Mouse (Mus musculus): ENCODE data around the gene Ubald1. TPM values are rescaled to one million over a fixed set of nuclear protein-coding genes. Genes with fewer than 3 reads are reported as not detected.

The Ubald1 gene
- polyA plus RNA-seq, 1 experiment from 2014 or later, result 46.2 TPM

DNA sequence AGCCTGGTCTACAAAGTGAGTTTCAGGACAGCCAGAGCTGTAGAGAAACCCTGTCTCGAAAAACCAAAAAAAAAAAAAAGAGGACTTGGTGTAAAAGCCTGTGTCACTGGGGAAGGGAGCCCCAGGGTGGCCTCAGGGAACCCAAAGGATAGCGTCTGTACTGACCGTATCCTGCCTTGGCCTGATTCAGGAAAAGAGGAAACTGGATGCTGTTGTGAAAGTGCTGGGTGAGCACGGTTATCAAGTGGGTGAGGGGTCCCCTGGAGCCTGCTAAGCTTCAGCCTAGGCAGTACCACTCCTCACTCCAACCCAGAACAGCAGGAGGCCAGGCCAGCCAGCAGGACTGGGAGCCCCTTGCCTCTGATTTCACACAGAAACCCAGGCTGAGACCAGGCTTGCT is 2.9 kb downstream of the Ubald1 start:
- Histone ChIP-seq H3K36me3 (replicated peaks) (peaks cover 46% of the 10 kb centered on the region), H3K4me3 (peak overlapping the region; percentile 95; the same call in 1 of the 2 replicates), H3K27ac (replicated peaks) (peak overlapping the region; percentile 48; the same call in 1 of the 2 replicates), H3K27me3 (replicated peaks; ENCODE audit: low read depth, poor library complexity, severe bottlenecking) (no peaks in the 10 kb centered on the region), H3K9me3 (no peaks in the 10 kb centered on the region), H3K4me1 (peaks cover 33% of the 10 kb centered on the region)
- no peak for DNase-seq (ENCODE audit: low spot score)
- 87% methylated on average over 4 of the region's 4 CpGs for WGBS

DNA sequence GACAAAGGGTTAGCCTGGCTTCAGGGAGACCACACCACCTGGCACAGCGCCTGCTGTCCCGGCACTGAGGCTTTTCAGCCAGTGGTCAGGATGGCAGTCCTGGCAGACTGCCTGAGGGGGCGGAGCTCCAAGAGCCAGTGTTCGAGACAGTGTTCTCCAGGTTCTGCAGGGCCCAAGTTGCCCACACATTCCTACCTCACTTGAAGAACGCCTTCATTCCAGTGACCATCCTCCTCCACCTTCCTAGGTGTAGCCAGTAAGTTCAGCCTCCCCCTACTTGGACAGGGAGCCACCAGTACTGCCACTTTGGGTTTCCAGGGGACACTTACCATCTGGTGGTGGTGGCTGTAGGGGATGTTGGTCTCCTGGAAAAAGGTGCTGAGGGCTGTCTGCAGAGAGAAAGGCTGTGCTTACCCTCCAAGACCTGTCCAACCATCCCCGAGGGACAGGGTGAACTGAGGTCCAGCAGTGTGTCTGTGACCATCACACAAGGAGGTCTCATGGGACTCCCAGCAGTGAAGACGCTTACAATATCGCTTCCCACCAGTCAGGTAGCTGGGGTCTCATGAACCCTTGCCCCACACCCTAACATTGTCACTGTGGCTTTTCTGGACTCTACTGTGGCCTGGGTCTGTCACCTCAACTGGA is 4.0 kb downstream of the Ubald1 start:
- WGBS, result 94% methylated on average over 8 of the region's 8 CpGs
- Histone ChIP-seq H3K4me1 (peaks cover 23% of the 10 kb centered on the region), H3K27ac (replicated peaks) (no peak overlapping the region), H3K9me3 (no peaks in the 10 kb centered on the region), H3K4me3 (no peak overlapping the region), H3K27me3 (replicated peaks; ENCODE audit: low read depth, poor library complexity, severe bottlenecking) (no peaks in the 10 kb centered on the region), H3K36me3 (replicated peaks) (peaks cover 49% of the 10 kb centered on the region)
- no peak for DNase-seq (ENCODE audit: low spot score)

GRCm38 (mm10) chr16:4875198-4876032 is 4.7 kb downstream of the Ubald1 start:
- no peak for DNase-seq (ENCODE audit: low spot score)
- H3K9me3 ChIP-seq, result no peaks in the 10 kb centered on the region
- H3K36me3 ChIP-seq (replicated peaks), result peaks cover 53% of the 10 kb centered on the region
- 94% methylated on average over 23 of the region's 23 CpGs for WGBS
- H3K27ac ChIP-seq (replicated peaks), result no peak overlapping the region
- H3K27me3 ChIP-seq (replicated peaks; ENCODE audit: low read depth, poor library complexity, severe bottlenecking), result no peaks in the 10 kb centered on the region
- peaks cover 19% of the 10 kb centered on the region for H3K4me1 ChIP-seq
- no peak overlapping the region for H3K4me3 ChIP-seq

DNA sequence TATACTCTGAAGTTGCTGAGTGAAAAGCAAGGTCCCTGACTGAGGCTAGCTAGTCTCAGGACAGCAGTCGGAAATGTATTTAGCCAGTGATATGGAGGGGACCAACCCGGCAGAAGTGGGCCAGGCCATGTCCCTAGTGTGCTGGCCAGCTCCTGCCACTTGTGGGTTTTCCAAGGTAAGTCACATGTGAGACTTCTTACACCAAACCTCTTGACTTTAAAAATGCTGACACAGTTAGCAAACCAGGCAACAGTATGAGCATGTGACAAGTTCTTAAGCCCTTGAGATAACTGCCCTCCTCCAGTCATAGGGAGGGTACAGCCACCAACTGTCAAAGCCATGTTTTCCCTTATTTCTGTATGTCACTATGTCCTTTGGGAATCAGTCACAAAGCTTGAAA is 8.2 kb downstream of the Ubald1 start:
- Histone ChIP-seq H3K4me3 (no peak overlapping the region), H3K9me3 (no peaks in the 10 kb centered on the region), H3K27me3 (replicated peaks; ENCODE audit: low read depth, poor library complexity, severe bottlenecking) (no peaks in the 10 kb centered on the region), H3K4me1 (no peaks in the 10 kb centered on the region; the same call in 1 of the 2 replicates), H3K27ac (replicated peaks) (no peak overlapping the region), H3K36me3 (replicated peaks) (peaks cover 66% of the 10 kb centered on the region)
- 80% methylated on average over 2 of the region's 2 CpGs for WGBS
- no peak for DNase-seq (ENCODE audit: low spot score)

DNA sequence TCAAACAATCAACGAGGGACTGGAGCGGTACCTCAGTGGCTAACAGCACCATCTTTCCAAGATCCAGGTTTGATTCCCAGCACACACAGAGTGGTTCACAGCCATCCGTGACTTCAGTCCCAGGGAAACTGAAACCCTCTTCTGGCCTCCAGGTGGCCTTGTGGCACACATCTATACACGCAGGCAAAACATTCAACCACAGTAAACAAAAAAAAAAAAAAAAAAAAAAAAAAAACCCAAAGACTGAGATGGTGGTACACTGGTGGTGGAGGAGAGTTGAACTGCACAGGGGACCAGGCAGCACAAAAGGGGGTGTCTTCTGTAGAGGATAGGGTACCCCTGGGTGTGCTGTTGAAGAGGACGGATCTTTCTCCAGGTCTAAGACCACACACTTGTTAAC is 9.6 kb downstream of the Ubald1 start:
- no peak overlapping the region for H3K27ac ChIP-seq (replicated peaks)
- no peak overlapping the region for H3K4me3 ChIP-seq
- 91% methylated on average over 5 of the region's 5 CpGs for WGBS
- no peaks in the 10 kb centered on the region for H3K9me3 ChIP-seq
- H3K36me3 ChIP-seq (replicated peaks), result peaks cover 52% of the 10 kb centered on the region
- peaks cover 6% of the 10 kb centered on the region for H3K4me1 ChIP-seq
- no peak for DNase-seq (ENCODE audit: low spot score)
- no peaks in the 10 kb centered on the region for H3K27me3 ChIP-seq (replicated peaks; ENCODE audit: low read depth, poor library complexity, severe bottlenecking)

DNA sequence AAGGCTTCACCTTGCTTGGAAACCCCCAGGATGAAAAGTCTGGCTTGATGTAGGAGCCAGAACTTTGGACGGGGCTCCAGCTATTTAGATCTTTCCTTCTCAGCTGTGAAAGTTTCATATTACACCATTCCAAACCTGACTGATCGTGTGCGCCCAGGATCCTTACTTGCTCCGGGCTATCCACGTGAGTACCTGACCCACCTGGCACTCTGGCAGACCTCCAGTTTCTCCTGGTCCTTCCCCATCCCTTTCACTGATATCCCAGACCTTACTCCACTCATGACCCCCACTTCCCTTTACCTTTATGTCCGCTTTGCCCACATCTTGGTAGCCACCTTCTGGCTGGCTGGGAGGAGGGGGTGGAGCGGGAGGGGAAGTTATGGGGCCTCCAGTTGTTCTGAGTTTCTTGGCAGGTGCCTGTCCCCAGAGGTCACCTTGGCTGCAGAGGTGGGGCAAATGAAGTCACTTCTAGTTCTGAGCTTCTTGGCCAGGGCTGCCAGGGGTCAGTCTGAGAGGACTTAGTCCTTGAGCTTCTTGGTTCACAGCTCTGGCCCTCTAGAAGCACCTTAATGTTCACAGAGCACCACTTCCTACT is 13.9 kb downstream of the Ubald1 start:
- H3K4me1 ChIP-seq, result peaks cover 8% of the 10 kb centered on the region
- H3K9me3 ChIP-seq, result no peaks in the 10 kb centered on the region
- no peak overlapping the region for H3K27ac ChIP-seq (replicated peaks)
- no peak for DNase-seq (ENCODE audit: low spot score)
- no peaks in the 10 kb centered on the region for H3K27me3 ChIP-seq (replicated peaks; ENCODE audit: low read depth, poor library complexity, severe bottlenecking)
- H3K4me3 ChIP-seq, result no peak overlapping the region
- H3K36me3 ChIP-seq (replicated peaks), result peaks cover 22% of the 10 kb centered on the region
- 68% methylated on average over 7 of the region's 7 CpGs for WGBS

- H3K27ac ChIP-seq (replicated peaks), result no peak overlapping the region
- H3K36me3 ChIP-seq (replicated peaks), result 0 out of 2 replicates have a peak, but pooled peaks cover 1% of the 10 kb centered on the region
- no peaks in the 10 kb centered on the region for H3K9me3 ChIP-seq
- peaks cover 8% of the 10 kb centered on the region for H3K4me1 ChIP-seq
- no peak for DNase-seq (ENCODE audit: low spot score)
- WGBS, result 86% methylated on average over 8 of the region's 8 CpGs
- H3K27me3 ChIP-seq (replicated peaks; ENCODE audit: low read depth, poor library complexity, severe bottlenecking), result no peaks in the 10 kb centered on the region
- no peak overlapping the region for H3K4me3 ChIP-seq
Observed at GRCm38 (mm10) chr16:4863742-4864141, 16.4 kb downstream of the Ubald1 start.

DNA sequence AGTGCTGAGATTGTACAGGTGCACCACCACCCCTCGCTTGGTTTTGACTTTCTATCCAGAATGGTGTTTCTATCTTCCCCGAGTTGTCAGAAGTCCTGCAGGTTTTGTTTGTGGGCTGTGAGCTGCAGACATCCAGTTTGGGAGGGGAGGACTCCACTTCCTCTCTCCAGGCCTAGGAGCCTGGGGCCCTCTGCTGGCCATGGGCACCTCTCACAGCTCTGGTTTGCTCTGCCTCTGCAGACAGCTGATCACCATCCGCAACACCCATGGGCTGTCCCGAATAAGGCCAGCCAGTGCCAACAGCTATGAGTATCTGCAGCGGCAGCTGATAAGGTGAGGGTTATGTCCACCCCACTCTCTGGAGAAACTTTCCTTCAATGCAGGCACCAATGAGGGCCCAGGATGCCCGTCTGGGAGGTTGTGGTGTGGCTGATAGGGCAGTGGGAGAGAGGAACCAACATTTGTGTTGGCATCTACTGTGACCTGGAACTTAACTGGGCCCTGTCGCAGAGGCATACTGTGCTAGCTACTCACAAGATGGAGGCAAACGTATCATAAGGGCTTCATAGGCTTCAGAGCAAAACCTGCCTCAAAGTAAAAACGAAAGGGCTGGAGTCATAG is 17.1 kb downstream of the Ubald1 start:
- Histone ChIP-seq H3K4me3 (no peak overlapping the region), H3K36me3 (replicated peaks) (no peaks in the 10 kb centered on the region), H3K27ac (replicated peaks) (no peak overlapping the region), H3K27me3 (replicated peaks; ENCODE audit: low read depth, poor library complexity, severe bottlenecking) (no peaks in the 10 kb centered on the region), H3K4me1 (peaks cover 8% of the 10 kb centered on the region), H3K9me3 (no peaks in the 10 kb centered on the region)
- WGBS, result 55% methylated on average over 9 of the region's 9 CpGs
- peak; percentile 69 for DNase-seq (ENCODE audit: low spot score)

DNA sequence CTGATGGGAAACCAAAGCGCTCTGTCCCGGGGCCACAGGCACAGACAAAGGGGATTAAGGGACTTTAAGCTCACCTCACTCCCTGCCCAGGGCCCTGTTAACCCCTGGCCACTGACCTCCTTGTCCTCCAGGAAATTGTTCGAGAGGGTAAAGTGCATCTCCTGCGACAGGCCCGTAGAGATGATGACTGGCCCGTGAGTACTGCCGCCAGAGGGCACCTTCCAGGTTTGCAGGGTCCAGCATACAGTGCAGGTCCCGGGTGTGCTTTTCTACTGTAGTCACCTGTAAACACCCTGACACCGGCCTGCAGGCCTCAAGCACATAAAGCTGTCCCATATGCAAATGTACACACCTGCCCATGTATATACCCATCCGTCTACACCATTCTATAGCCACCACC is 18.7 kb downstream of the Ubald1 start:
- Histone ChIP-seq H3K4me1 (peaks cover 7% of the 10 kb centered on the region), H3K36me3 (replicated peaks) (no peaks in the 10 kb centered on the region), H3K9me3 (no peaks in the 10 kb centered on the region), H3K4me3 (no peak overlapping the region), H3K27me3 (replicated peaks; ENCODE audit: low read depth, poor library complexity, severe bottlenecking) (no peaks in the 10 kb centered on the region), H3K27ac (replicated peaks) (no peak overlapping the region)
- no peak for DNase-seq (ENCODE audit: low spot score)
- 40% methylated on average over 10 of the region's 10 CpGs for WGBS

GRCm38 (mm10) chr16:4855046-4855650 is 25.0 kb downstream of the Ubald1 start:
- Histone ChIP-seq H3K36me3 (replicated peaks) (no peaks in the 10 kb centered on the region), H3K27ac (replicated peaks) (no peak overlapping the region), H3K4me1 (0 out of 2 replicates have a peak, but pooled peaks cover 5% of the 10 kb centered on the region), H3K9me3 (no peaks in the 10 kb centered on the region), H3K27me3 (replicated peaks; ENCODE audit: low read depth, poor library complexity, severe bottlenecking) (no peaks in the 10 kb centered on the region), H3K4me3 (no peak overlapping the region)
- no peak for DNase-seq (ENCODE audit: low spot score)
- 66% methylated on average over 5 of the region's 5 CpGs for WGBS

- Histone ChIP-seq H3K27me3 (replicated peaks; ENCODE audit: low read depth, poor library complexity, severe bottlenecking) (no peaks in the 10 kb centered on the region), H3K4me1 (0 out of 2 replicates have a peak, but pooled peaks cover 5% of the 10 kb centered on the region), H3K9me3 (no peaks in the 10 kb centered on the region), H3K4me3 (no peak overlapping the region), H3K27ac (replicated peaks) (no peak overlapping the region), H3K36me3 (replicated peaks) (no peaks in the 10 kb centered on the region)
- DNase-seq (ENCODE audit: low spot score), result no peak
- whole genome bisulfite sequencing, result 69% methylated on average over 5 of the region's 5 CpGs
Observed at GRCm38 (mm10) chr16:4850938-4851628, 29.0 kb downstream of the Ubald1 start.

Measured in embryonic facial prominence, embryonic 10.5 days (tissue).